ENCODE assay signal across 1 mouse cellular context in the genomic region with DNA sequence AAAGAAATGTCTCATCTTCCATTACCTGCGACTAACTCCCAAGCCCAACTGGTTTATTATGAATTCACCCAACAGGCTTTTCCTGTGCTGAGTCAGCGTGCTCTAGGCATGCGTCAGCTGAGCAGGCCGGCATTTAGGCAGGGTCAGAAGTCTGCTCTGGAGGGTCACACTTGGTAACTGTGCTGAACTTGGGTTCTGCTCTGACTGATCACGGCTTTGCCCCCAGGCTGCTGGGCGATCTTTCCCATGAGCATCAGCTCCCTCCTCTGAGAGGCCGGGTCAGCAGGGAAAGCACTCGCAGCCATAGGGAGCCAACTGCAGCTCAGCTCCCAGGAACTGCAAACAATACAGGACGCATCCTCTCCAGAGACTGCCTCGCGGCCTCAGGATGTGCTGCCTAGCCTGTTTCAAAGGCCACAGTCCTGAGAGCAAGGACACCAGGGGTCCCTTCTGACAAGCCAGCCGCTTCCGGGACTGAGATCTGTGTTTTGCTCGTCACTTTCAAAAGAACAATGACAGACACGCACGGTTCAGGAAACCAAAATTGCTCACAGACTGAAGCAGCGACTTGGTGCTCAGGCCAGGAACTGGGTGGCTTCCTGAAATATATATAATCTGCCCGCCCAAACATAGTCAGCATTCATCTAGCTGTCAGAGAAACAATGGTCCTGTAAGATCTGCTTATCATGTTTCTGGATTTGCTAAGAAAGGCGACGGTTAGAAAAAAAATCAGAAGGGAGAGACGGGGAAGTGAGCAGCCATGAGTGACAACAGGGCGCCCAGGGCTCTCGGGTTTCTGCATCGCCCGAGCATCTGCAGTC.
TF ChIP-seq lines count a peak whose summit lies in the region.

No protein-coding gene starts in this region.

TF ChIP-seq in MEL, 35 proteins besides CTCF, POLR2A, EP300 and RAD21 (continued from another document):
- TF ChIP-seq RCOR1 (IDR thresholded peaks at IDR 0.05; ENCODE audit: low read depth, low read length) (peak; percentile 71), MYB (IDR thresholded peaks at IDR 0.05; ENCODE audit: low read depth, low read length) (peak; percentile 86), NELFE (IDR thresholded peaks at IDR 0.05; ENCODE audit: low read depth, low read length) (peak; percentile 62)
